Mouse (Mus musculus): ENCODE results near the gene Disp2. TPM values are rescaled to one million over a fixed set of nuclear protein-coding genes. Genes with fewer than 3 reads are reported as not detected.

The Disp2 gene
- polyA plus RNA-seq, 1 experiment from 2014 or later: 1.1 TPM

- no peak overlapping the region for H3K4me3 ChIP-seq (ENCODE audit: low read depth, low read length)
- no peak overlapping the region for H3K27ac ChIP-seq (ENCODE audit: low read length)
- DNase-seq (ENCODE audit: low spot score) (peak; percentile 16), ATAC-seq (no peak)
- no peaks in the 10 kb centered on the region for H3K36me3 ChIP-seq (ENCODE audit: insufficient read depth, low read length)
- TF ChIP-seq EP300 (IDR thresholded peaks at IDR 0.05) (no peak), CTCF (IDR thresholded peaks at IDR 0.05) (no peak)
- H3K9me3 ChIP-seq (ENCODE audit: low read length): no peaks in the 10 kb centered on the region
- H3K4me1 ChIP-seq (ENCODE audit: insufficient read depth, low read depth, low read length): no peaks in the 10 kb centered on the region
- no peak overlapping the region for H3K4me2 ChIP-seq (replicated peaks; ENCODE audit: low read depth, low read length)
- 62% methylated on average over 2 of the region's 2 CpGs for WGBS
- no peak overlapping the region for H3K9ac ChIP-seq (replicated peaks; ENCODE audit: low read depth)
- H3K27me3 ChIP-seq (replicated peaks; ENCODE audit: insufficient read depth, low read length): no peaks in the 10 kb centered on the region
Measured at GRCm38 (mm10) chr2:118804474-118804873, 25.0 kb downstream of the Disp2 start.

DNA sequence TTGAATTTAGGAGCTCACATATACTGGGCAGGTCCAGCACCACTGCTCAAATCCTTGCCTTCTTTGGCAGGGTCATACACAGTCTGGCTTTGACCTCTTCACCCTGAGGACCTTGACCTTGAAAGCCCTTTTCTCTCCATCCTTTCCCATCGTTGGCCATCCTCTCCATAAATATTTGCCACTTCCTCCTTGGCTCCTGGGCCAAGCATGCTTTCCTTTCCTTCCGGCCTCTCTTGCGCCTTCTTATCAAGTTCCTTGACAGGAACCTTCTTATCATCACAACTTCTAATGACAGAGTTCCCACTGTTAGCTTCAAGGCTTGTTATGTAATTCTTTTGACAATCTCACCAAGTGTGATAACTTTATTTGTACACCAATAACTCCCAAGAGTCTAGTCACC is 25.6 kb downstream of the Disp2 start:
- Histone ChIP-seq H3K9me3 (ENCODE audit: low read length) (no peaks in the 10 kb centered on the region), H3K27ac (ENCODE audit: low read length) (no peak overlapping the region), H3K36me3 (ENCODE audit: insufficient read depth, low read length) (no peaks in the 10 kb centered on the region), H3K27me3 (replicated peaks; ENCODE audit: insufficient read depth, low read length) (no peaks in the 10 kb centered on the region), H3K9ac (replicated peaks; ENCODE audit: low read depth) (no peak overlapping the region), H3K4me1 (ENCODE audit: insufficient read depth, low read depth, low read length) (no peaks in the 10 kb centered on the region), H3K4me2 (replicated peaks; ENCODE audit: low read depth, low read length) (no peak overlapping the region), H3K4me3 (ENCODE audit: low read depth, low read length) (no peak overlapping the region)
- DNase-seq (ENCODE audit: low spot score) (peak; percentile 11), ATAC-seq (no peak; the same call in 1 of the 2 replicates)
- WGBS: 10% methylated on average over 3 of the region's 3 CpGs
- TF ChIP-seq EP300 (IDR thresholded peaks at IDR 0.05) (peak; percentile 59), CTCF (IDR thresholded peaks at IDR 0.05) (no peak)

GRCm38 (mm10) chr2:118805756-118806155 is 26.2 kb downstream of the Disp2 start:
- no peak overlapping the region for H3K27ac ChIP-seq (ENCODE audit: low read length)
- no peak overlapping the region for H3K4me3 ChIP-seq (ENCODE audit: low read depth, low read length)
- H3K27me3 ChIP-seq (replicated peaks; ENCODE audit: insufficient read depth, low read length): no peaks in the 10 kb centered on the region
- ATAC-seq (no peak), DNase-seq (ENCODE audit: low spot score) (no peak)
- no peak overlapping the region for H3K4me2 ChIP-seq (replicated peaks; ENCODE audit: low read depth, low read length)
- no peak overlapping the region for H3K9ac ChIP-seq (replicated peaks; ENCODE audit: low read depth)
- H3K9me3 ChIP-seq (ENCODE audit: low read length): no peaks in the 10 kb centered on the region
- 13% methylated on average over 3 of the region's 3 CpGs for WGBS
- H3K36me3 ChIP-seq (ENCODE audit: insufficient read depth, low read length): no peaks in the 10 kb centered on the region
- no peaks in the 10 kb centered on the region for H3K4me1 ChIP-seq (ENCODE audit: insufficient read depth, low read depth, low read length)
- TF ChIP-seq CTCF (IDR thresholded peaks at IDR 0.05) (no peak), EP300 (IDR thresholded peaks at IDR 0.05) (no peak)

DNA sequence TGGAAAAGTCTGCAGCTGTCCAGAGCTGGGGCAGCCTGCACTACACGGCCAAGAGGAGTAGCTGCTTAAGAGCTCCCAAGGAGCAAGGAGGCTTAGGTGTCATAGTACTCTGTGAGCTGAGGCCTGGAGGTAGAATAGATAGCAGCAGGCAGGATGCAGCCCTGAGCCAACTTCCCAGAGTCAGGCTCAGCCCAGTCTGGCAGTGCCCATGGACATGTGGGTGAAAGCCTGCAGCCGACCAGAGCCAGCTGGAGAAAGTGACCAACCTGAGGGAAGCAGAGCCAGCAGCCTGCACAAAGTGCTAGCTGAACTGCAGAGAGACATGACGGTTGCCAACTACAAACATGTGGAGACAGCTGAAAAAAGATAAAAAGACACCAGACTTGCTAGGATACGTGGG is 27.3 kb downstream of the Disp2 start:
- no peak for TF ChIP-seq CTCF (IDR thresholded peaks at IDR 0.05)
- no peak for TF ChIP-seq EP300 (IDR thresholded peaks at IDR 0.05)
- H3K27ac ChIP-seq (ENCODE audit: low read length): no peak overlapping the region
- no peaks in the 10 kb centered on the region for H3K4me1 ChIP-seq (ENCODE audit: insufficient read depth, low read depth, low read length)
- DNase-seq (ENCODE audit: low spot score): no peak
- no peaks in the 10 kb centered on the region for H3K27me3 ChIP-seq (replicated peaks; ENCODE audit: insufficient read depth, low read length)
- WGBS: 53% methylated on average over 4 of the region's 4 CpGs
- H3K36me3 ChIP-seq (ENCODE audit: insufficient read depth, low read length): no peaks in the 10 kb centered on the region
- ATAC-seq: no peak
- H3K4me2 ChIP-seq (replicated peaks; ENCODE audit: low read depth, low read length): no peak overlapping the region
- H3K9me3 ChIP-seq (ENCODE audit: low read length): no peaks in the 10 kb centered on the region
- no peak overlapping the region for H3K9ac ChIP-seq (replicated peaks; ENCODE audit: low read depth)
- H3K4me3 ChIP-seq (ENCODE audit: low read depth, low read length): no peak overlapping the region

DNA sequence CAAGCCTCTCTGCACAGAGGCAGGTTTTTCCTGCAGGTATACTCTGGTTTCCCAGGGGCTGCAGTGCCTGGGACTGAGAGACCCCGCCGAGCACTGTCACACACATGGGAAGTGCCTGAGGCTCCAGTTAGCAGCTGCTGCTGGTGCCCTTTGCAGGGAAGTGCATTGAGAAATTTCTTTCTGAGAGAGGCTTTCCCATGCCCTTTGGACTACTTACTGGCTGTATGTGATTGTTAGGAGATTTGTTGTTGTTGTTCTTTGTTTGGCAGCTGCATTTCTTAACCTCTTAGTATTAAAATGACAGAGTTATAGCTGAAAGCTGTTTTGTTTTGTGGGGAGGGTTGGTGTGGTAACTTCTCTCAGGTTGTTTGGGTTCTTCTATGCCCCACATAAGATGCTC is 31.3 kb downstream of the Disp2 start:
- ATAC-seq: no peak
- WGBS: 35% methylated on average over 2 of the region's 2 CpGs
- H3K4me3 ChIP-seq (ENCODE audit: low read depth, low read length): no peak overlapping the region
- no peak for DNase-seq (ENCODE audit: low spot score)
- no peak overlapping the region for H3K9ac ChIP-seq (replicated peaks; ENCODE audit: low read depth)
- no peak overlapping the region for H3K27ac ChIP-seq (ENCODE audit: low read length)
- H3K36me3 ChIP-seq (ENCODE audit: insufficient read depth, low read length): no peaks in the 10 kb centered on the region
- no peaks in the 10 kb centered on the region for H3K27me3 ChIP-seq (replicated peaks; ENCODE audit: insufficient read depth, low read length)
- H3K4me1 ChIP-seq (ENCODE audit: insufficient read depth, low read depth, low read length): peaks cover 7% of the 10 kb centered on the region; the same call in 1 of the 2 replicates
- TF ChIP-seq EP300 (IDR thresholded peaks at IDR 0.05): no peak
- TF ChIP-seq CTCF (IDR thresholded peaks at IDR 0.05): no peak
- no peaks in the 10 kb centered on the region for H3K9me3 ChIP-seq (ENCODE audit: low read length)
- H3K4me2 ChIP-seq (replicated peaks; ENCODE audit: low read depth, low read length): no peak overlapping the region

- H3K27ac ChIP-seq (ENCODE audit: low read length): no peak overlapping the region
- 73% methylated on average over 1 of the region's 1 CpGs for WGBS
- no peaks in the 10 kb centered on the region for H3K9me3 ChIP-seq (ENCODE audit: low read length)
- ATAC-seq: no peak
- no peak overlapping the region for H3K4me3 ChIP-seq (ENCODE audit: low read depth, low read length)
- DNase-seq (ENCODE audit: low spot score): no peak
- no peak overlapping the region for H3K9ac ChIP-seq (replicated peaks; ENCODE audit: low read depth)
- peaks cover 7% of the 10 kb centered on the region; the same call in 1 of the 2 replicates for H3K4me1 ChIP-seq (ENCODE audit: insufficient read depth, low read depth, low read length)
- no peaks in the 10 kb centered on the region for H3K27me3 ChIP-seq (replicated peaks; ENCODE audit: insufficient read depth, low read length)
- H3K4me2 ChIP-seq (replicated peaks; ENCODE audit: low read depth, low read length): no peak overlapping the region
- TF ChIP-seq EP300 (IDR thresholded peaks at IDR 0.05): no peak
- no peak for TF ChIP-seq CTCF (IDR thresholded peaks at IDR 0.05)
- H3K36me3 ChIP-seq (ENCODE audit: insufficient read depth, low read length): no peaks in the 10 kb centered on the region
Measured at GRCm38 (mm10) chr2:118812724-118813123, 33.2 kb downstream of the Disp2 start.

Data from lung, postnatal 0 days (tissue).